Mouse (Mus musculus) frontal cortex, postnatal 36 days (tissue): Measurements from ENCODE around the gene Slc23a4.

Experiments used
- DNase-seq, 2 experiments: peaks; one replicate each; pipeline ENCODE4 v3.0.0; 2022; ENCODE audit warnings: low spot score in 2 of 2

The Slc23a4 gene

DNA sequence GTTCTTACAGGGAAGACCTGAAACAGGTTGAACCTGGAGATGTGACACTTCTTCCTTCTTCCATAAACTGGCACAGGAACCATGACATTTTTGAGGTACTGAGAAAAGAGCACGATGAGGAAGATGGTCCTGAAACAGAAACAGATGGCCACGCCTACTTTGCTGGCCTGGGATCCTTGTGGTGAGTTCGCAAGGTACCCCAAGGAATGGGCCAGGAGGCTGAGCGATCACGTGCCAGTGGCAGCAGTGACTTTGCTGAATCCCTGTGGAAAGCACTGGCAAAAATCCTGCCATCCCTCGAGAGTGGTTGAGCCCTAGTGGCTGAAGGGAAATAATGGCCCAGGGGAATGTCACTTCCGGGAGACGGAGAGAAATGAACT, 32.4 kb downstream of the Slc23a4 start:
- DNase-seq: no peak

DNA sequence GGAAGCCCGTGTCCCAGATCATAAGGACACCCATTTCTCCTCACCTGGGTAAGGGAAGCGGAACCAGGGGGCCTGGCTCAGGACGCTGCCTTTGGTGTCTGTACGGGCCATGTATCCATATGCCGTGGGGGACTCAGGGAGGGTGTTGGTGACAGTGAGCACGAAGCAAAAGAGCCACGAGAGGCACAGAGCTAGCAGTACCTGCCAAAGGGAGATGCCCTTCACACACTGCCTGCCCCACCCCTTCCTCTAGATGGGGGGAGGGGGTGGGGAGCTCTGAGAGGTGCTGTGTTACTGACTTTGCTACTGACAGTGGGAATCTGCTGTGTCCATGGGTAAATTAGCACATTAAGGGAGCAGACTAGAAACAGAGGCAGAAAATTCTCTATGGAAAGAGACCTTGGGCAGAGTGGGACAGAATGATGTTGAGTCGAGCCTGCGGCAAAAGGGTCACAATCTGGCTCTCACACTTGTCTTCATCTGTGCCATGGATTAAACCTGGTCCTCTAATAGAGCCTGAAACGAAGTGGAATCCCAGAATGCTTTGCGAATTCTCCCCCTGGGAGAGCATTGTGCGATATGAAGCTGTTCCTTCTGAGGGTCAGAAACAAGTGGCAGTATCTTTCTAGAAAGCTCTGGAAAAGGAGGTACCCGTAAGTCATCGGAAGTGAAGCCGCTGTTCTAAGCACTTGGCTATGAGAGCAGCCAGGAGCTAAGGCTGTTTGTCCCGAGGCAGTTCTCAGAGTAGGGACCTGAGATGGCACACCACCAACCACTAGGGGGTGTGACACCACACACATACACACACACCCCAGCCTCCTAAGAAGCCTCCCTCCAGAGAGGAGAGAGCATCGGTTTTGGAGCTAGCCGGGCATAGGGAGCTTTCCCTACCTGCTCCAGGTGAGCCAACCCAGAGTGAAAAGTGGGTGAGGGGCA, 33.0 kb downstream of the Slc23a4 start:
- DNase-seq: peak in 1 of 2 experiments; percentile 2

DNA sequence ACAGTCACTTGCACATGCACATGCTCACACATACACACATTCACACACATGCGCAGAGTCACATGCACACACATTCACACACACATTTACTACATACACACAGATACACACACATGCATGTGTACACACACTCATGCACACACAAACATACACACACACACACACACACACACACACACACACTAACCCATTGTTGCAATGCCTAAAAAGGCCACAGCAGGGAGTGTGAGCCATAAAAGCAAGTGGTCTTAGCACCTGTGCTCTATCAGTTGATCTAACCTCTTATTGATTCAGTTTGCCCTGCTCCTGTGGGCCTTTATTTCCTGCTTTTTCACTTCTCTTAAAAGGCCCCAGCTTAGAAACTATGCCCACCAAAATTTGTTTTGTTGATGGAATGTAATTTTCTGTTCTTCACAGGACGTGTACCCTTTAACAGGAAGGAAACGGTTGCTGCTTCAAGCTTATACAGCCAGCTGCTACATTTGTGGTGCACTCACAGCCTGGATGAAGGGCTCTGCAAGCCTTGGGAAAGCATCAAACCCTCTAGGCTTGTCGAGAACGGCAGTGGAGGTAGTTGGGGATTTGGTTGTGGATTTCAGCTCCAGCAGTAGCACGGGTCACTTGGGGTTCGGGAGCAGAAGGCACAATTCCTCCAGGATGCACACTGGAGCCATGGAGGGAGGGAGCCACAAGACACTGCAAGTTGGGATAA, 36.1 kb downstream of the Slc23a4 start:
- DNase-seq: no peak

DNA sequence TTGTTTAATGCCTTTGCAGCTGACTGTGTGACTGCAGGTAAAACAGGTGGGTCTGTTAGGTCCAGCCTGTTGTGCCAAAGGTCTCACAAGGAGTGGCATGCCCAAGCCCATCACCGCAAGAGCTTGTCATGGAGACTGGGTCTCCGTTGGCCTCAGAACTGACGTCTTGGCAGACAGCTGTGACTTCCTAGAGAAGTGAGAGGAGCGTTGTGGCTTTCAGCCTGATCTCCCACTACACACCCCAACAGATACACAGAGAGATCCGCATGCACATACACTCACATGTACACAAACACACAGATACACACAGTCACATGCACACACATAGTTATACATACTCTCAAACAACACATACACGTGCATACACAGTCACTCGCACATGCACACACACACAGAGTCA, 36.7 kb downstream of the Slc23a4 start:
- DNase-seq: no peak

DNA sequence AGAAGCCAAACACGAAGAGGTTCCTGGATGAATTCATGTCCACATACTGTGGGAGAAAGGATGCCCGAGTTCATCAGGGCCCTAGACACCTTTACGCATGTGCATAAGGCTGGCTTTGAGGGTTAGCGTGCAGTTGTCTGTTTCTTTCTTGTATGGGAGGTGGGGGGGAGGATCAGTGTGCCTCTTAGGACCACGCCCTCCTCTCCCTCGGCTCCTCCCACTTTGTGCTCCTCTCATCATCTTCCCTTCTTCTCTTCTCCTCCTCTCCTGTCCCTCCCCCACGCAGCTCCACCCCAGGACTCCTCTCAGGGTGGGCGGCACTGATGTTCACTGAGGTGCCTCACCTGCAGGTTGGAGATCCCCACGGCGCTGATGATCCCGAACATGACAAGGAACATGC, 39.7 kb downstream of the Slc23a4 start:
- DNase-seq: peak in 1 of 2 experiments; percentile 19

DNA sequence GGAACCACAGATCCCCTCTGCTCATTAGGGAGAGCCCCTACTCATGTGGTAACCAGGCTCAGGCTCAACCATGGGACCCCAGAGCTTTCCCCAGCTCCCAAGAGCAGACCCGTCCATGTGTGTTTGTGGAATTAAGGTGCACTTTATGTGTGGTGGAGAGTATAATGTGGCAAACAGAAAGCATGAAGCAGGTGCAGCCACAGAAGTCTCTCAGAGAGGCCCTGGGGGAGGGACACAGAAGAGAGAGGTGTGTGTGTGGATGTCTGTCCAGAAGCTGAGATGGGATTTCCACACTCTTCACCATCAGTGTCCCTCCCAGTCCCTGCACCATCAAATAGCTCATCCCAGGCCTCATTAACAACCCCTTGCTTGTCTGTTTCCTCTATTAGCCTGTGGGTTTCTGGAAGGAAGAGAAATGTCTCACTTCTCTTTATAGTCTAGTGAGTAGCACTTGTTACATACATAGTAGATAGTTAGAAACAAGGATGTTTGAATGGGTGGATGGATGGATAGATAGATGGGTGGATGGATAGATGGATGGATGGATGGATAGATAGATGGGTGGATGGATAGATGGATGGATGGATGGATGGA, 41.6 kb downstream of the Slc23a4 start:
- no peak for DNase-seq

DNA sequence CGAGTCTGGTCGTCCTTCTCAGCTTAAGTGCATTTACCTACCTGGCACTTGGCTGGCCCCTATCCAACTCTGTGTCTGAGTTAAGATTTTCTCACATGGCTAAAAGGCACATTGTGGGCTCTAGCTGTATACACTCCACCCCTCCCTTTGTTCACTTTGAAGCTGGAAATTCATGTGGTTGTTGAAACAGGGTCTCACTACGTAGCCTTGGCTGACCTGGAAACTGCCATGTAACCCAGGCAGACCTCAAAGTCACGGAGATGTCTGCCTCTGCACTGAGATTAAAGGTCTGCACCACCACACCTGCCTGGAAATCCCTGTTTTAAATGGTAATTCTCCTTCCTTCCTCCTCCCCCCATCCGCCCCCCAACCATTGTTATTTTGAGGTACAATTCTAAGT, 44.7 kb downstream of the Slc23a4 start:
- no peak for DNase-seq

DNA sequence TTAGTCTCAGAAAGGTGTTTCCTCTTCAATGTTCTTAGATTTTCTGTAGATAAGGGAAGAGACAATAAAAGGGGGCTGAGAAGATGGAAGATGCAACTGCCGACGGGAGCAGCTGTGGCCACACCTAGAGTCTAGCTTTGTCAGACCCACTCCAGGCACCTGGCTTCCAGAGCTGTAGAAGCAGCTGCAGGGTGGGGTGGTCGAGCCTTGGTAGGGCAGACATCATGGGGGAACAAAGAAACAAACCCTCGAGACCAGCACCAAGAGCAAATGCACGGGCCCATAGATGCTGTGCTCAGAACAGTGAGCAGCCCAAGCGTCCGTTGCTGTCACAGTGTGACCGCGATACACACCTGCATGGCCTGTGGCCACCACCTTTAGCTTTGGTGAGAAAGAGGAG, 45.8 kb downstream of the Slc23a4 start:
- no peak for DNase-seq

DNA sequence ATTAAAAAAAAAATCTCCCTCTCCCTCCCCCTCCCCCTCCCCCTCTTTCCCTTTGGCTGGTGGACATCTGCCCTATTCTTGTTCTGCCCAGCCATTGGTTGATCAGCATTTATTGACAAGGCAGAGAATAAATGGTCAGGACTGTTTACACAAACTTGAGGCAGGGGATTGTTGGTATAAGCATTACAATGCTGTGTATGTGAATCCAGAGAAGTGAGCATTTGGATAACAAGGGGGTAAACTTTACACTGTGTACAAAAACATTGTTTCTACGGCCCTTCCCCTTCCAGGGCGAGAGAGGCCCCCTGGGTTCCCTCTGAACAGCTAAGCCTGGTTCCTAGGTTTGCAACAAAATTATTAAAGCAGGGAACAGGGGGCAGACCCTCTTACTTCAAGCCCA, 46.7 kb downstream of the Slc23a4 start:
- DNase-seq: no peak

DNA sequence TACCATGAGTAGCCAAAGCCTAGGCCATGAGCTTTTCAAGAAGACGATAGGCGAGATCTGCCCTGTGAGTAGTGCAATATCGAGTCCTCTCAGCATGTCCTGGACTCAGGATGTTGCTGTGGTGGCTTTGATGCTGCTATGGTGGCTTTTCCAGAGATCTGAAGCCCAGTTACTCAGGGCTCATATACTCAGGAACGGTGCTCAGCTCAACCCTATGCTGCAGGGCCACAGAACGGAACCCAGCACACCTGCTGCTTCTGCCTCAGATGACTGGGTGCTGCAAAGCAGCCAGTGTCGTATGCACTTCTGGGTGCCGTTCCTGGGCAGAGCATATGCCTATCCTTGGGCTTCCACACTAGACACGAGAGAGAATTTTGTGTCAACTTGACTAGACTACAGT, 48.8 kb downstream of the Slc23a4 start:
- no peak for DNase-seq

DNA sequence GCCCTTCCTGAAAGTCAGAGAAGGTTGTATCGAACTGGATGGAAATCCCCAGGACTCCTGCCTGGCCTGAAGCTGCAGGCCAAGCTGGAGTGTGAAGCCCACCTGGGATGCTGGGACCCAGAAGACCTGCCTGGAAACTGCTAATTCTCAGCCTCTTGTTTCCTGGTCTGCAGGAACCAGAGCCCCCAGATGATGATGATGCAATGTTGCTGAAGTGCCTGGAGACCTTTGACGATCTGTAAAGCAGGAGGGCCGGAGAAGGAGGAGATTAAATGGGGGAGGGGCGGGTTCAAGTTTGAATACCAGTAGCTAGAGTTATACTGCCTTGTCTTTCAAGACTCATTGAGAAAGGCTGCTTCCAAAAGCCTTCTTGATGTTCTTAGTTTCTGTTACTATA, 49.3 kb downstream of the Slc23a4 start:
- DNase-seq: no peak

DNA sequence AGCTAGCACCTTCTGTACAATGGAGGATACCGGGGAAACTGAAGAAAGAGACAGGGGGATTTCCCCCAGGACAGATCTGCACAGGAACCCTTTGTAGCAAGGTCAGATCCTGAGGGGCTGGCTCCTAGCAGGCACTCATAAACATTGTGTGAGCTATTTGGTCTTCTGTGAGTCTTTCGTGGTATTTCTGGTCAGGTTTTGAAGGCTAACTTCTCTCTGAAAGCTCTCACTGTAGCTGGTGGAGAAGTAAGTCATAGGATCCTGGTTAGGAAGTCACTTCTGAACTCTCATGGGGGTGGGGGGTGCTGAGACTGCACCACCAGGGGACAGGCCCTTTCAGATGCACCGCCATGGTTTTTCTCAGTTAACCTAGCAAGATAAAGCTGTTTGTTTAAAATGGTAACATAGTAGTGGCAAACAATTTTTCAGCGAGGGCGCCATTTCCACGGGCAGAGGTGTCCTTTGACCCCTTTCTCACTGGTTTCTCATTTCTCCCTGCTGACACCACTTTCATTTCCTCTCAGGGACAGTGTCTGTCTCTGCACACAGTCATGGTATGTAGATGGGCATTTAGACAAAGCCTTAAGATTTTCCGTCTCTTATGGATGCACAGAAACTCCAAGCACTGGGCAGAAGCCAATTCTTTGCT, 49.8 kb downstream of the Slc23a4 start:
- no peak for DNase-seq

DNA sequence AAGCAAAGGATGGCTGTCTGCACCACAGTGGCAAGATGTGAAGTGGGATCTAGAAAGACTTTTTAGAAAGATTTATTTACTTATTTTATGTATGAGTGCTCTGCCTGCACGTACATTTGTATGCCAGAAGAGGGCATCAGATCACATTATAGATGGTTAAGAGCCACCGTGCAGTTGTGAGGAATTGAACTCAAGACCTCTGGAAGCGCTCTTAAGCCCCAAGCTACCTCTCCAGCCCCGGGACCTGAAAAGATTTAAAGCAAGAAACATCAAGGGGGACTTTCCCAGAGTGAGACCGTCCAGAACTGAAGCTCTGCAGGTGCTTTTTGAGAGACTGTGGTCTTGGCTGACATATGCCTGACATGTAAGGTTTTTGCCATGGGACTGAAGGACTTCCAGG, 51.5 kb downstream of the Slc23a4 start:
- DNase-seq: no peak

DNA sequence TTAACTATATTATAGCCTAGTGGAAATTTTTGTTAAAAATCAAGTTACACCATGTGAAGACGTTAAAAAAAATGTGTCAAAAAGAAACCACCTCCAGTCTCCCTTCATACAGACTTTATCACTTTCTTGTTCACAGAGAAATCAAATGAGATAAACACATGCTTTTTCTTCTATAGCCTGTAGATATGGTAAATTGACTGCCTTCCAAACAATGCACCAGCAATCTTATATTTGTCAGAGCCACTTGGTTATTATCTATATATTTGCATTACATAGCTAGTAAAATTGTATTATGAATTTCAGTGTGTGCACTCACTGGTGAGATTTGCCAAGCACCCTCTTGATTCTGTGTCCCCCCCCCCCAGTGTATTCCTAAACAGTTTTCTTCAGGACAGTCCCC, 55.6 kb downstream of the Slc23a4 start:
- no peak for DNase-seq

DNA sequence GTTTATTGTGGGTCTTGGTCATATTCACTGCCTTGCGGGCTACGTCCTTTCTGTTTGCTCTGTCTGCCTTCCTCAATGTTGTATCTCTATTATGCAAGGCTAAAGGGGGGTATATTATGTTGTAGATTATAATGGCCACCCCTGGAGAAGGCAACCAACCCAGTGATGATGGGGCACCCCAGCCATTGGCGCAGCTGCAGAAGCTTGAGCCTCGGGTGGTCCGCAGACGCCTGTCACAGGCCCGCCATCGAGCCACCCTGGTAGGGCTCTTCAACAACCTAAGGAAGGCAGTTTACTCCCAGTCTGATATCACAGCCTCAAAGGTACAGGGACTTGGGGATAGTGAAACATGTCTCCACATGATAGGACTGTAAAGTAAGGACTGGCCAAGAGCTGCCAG, 60.6 kb downstream of the Slc23a4 start:
- no peak for DNase-seq

DNA sequence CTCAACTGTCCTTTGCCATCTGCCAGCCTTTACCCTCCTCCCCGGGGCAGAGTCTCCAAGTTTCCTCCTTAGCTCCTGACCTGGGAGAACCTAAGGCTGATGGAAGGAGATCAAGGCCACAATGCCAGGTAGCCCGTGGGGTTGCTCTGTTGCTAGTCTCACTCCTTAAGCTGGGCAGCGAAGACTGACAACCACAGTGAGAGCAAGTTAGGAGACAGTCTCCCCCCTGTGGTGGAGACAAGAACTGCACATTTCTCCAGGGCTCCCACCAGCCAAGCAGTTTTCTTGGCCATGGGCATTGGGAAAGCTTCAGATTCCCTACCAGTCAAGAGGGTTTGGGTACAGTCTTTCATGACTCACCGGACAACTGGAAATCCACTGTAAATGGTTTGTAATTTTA, 61.0 kb downstream of the Slc23a4 start:
- peak; percentile 61 to 72 for DNase-seq

DNA sequence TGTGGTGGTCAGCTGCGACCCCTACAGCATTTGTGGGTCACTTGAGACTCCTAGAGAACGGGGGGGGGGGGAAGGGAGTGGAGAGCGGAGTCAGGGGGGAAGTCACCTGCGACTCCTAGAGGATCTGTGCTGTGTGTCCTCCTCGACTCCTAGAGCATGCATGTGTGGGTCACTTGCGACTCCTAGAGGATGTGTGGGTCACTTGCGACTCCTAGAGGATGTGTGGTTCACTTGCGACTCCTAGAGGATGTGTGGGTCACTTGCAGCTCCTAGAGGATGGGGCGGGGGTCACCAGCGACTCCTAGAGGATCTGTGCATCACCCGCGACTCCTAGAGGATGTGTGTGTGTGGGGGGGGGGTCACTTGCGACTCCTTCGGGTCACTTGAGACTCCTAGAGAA, 66.3 kb downstream of the Slc23a4 start:
- no peak for DNase-seq

DNA sequence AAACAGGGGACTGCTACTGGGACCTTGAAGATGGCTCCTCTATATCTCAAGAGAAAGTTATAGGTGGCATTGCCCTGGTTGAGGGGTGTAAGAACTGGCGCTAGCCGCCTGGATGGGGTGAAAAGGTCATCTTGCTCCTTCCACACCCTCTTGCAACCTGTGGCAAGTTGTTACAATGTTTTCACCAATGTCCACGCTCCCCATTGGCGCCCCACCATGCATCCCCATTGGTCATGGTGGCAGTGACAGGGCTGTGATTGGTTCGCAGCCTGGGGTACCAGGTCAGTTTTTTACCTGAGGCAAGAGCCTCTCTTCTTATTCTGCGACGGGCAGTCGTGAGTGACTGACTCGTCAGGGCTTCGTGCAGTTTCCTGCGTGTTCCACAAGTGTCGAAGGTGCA, 67.6 kb downstream of the Slc23a4 start:
- no peak for DNase-seq

DNA sequence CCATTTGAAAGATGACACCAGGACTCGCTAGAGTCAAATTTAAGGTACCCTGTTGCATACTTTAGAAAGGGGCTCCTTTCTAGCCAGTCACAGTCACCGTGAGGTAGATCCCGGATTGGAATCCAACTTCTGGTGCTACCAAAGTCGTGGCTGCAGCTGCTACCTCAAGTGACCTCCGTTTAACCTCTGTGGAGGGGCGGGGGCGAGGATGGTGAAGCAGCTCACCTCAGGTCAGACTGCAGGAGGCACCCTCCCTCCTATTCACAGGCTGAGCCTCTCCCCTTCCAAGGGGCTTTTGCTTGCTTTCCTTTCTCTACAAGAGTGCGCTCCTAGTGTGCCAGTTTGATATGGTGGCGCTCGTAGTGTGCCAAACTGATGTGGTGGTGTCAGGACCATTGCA, 68.2 kb downstream of the Slc23a4 start, which contains the start of gene Stra8:
Gene Stra8 (plus strand): TSS at position 208 of the 400 bp plus-strand sequence.
- no peak for DNase-seq

DNA sequence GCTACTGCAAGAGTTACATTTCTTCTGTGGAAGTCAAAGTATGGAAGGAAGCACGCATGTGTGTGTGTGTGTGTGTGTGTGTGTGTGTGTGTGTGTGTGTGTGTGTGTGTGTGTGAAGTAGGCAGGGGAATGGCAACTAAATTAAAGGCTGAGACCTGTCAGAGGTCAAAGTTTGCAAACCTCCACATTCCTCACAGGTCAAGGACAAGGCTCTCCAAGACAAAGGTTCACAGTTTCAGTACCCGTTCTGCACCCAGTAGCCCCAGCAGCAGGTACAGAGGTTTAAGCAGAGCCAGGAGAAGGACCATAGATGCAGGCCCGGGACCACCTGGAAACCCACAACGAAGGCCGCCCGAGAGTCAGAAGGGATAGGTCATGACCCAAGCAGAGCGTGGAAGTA, 69.1 kb downstream of the Slc23a4 start:
- no peak for DNase-seq

DNA sequence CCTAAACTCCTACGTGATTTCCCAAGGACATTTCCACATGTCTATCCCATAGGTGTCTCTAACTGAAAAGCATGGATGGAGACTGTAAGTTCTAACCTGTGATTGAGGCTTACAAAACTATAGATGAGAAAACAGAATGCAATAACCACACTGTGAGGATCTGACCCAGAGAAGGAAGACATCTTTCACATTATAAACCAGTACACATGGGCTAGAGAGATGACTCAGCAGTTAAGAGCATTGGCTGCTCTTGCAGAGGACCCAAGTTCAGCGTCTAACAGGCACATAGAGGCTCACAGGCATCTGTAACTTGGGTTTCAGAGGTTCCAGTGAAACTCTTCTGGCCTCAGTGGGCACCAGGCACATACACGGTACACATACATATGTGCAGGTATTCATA, 73.7 kb downstream of the Slc23a4 start:
- no peak for DNase-seq

DNA sequence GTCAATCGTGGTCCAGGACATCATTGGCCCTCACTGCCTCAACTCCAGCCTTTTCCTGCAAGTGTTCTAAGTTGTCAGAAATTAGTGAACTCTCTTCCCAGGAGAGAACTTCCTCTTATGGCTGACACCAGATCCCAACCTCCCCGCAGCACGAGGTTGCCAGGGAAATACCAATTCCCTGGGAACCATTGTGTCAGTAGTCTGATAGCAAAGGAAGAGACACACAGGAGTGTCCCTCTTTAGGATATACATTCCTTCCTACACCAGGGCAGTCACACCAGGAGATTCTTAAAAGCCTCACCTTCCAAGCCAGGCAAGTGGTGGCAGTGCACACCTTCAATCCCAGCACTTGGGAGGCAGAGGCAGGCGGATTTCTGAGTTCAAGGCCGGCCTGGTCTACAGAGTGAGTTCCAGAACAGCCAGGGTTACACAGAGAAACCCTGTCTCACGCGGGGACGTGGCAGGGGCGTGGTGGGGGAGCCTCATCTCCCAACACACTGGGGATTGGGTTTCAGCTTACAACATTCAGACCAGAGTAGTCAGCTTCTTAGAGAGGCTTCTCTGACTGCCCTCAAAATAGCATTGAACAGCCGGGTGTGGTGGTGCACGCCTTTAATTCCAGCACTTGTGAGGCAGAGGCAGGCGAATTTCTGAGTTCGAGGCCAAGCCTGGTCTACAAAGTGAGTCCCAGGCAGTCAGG, 74.7 kb downstream of the Slc23a4 start:
- DNase-seq: no peak
